Mouse (Mus musculus) adipocyte (in vitro differentiated cells): ENCODE measurements around the gene Hmgn1.
A peak's percentile ranks its signal among the peaks of the same experiment; 100 is the strongest.
"Not testable (repeated sequence)": the region's sequence is repeated elsewhere in the genome, so short reads cannot be mapped to it uniquely, and the experiment has no call there.

Experiments
- DNase-seq: peaks from one replicate; pipeline ENCODE4 v3.0.0-alpha.2; 2016; ENCODE audit warnings: low spot score

Gene Hmgn1

GRCm38 (mm10) chr16:96127657-96128344 lies at the start of gene Hmgn1:
TSS of gene Hmgn1 (minus strand) at chr16:96127729.
- peak; percentile 96 for DNase-seq

GRCm38 (mm10) chr16:96175399-96175798 lies 47.9 kb upstream of the Hmgn1 start:
- DNase-seq = no peak

GRCm38 (mm10) chr16:96173648-96174047 lies 46.1 kb upstream of the Hmgn1 start:
- no peak for DNase-seq

- no peak for DNase-seq
These were observed 41.3 kb upstream of the Hmgn1 start for GRCm38 (mm10) chr16:96168837-96169236.

- DNase-seq = no peak
These were observed 38.3 kb upstream of the Hmgn1 start for GRCm38 (mm10) chr16:96165723-96166264.

- DNase-seq = no peak
These were observed 33.8 kb upstream of the Hmgn1 start for GRCm38 (mm10) chr16:96161336-96161735.

GRCm38 (mm10) chr16:96160927-96161326 lies 33.4 kb upstream of the Hmgn1 start:
- DNase-seq = no peak

- DNase-seq = no peak
These were observed 32.3 kb upstream of the Hmgn1 start for GRCm38 (mm10) chr16:96159794-96160346.

- no peak for DNase-seq
These were observed 31.7 kb upstream of the Hmgn1 start for GRCm38 (mm10) chr16:96159091-96159731.

- no peak for DNase-seq
These were observed 31.1 kb upstream of the Hmgn1 start for GRCm38 (mm10) chr16:96158511-96159080.

GRCm38 (mm10) chr16:96157171-96157570 lies 29.6 kb upstream of the Hmgn1 start:
- no peak for DNase-seq

GRCm38 (mm10) chr16:96156019-96156418 lies 28.5 kb upstream of the Hmgn1 start:
- no peak for DNase-seq

GRCm38 (mm10) chr16:96154476-96154875 lies 26.9 kb upstream of the Hmgn1 start:
- DNase-seq = peak; percentile 83

- DNase-seq = peak; percentile 79
These were observed 24.0 kb upstream of the Hmgn1 start for GRCm38 (mm10) chr16:96151551-96151950.

GRCm38 (mm10) chr16:96150995-96151394 lies 23.5 kb upstream of the Hmgn1 start:
- DNase-seq = peak; percentile 66

GRCm38 (mm10) chr16:96149311-96149710 lies 21.8 kb upstream of the Hmgn1 start:
- DNase-seq = no peak

GRCm38 (mm10) chr16:96148834-96149233 lies 21.3 kb upstream of the Hmgn1 start:
- DNase-seq = peak; percentile 64

GRCm38 (mm10) chr16:96145814-96146213 lies 18.3 kb upstream of the Hmgn1 start:
- no peak for DNase-seq

GRCm38 (mm10) chr16:96145110-96145800 lies 17.7 kb upstream of the Hmgn1 start, which contains the start of gene Wrb:
TSS of gene Wrb (plus strand) at chr16:96145407.
- peak; percentile 100 for DNase-seq

GRCm38 (mm10) chr16:96144748-96145109 lies 17.2 kb upstream of the Hmgn1 start:
- not testable (repeated sequence) for DNase-seq

GRCm38 (mm10) chr16:96128466-96128865 lies 937 bp upstream of the Hmgn1 start:
- DNase-seq = no peak

GRCm38 (mm10) chr16:96127288-96127656 lies 257 bp downstream of the Hmgn1 start:
- DNase-seq = no peak
